Mouse (Mus musculus): ENCODE measurements around the gene Idua. TPM values are rescaled to one million over a fixed set of nuclear protein-coding genes. Genes with fewer than 3 reads are reported as not detected.
"Not testable (repeated sequence)": the region's sequence is repeated elsewhere in the genome, so short reads cannot be mapped to it uniquely, and the experiment has no call there.

The Idua gene
- polyA plus RNA-seq (2021), result 10.4 TPM

DNA sequence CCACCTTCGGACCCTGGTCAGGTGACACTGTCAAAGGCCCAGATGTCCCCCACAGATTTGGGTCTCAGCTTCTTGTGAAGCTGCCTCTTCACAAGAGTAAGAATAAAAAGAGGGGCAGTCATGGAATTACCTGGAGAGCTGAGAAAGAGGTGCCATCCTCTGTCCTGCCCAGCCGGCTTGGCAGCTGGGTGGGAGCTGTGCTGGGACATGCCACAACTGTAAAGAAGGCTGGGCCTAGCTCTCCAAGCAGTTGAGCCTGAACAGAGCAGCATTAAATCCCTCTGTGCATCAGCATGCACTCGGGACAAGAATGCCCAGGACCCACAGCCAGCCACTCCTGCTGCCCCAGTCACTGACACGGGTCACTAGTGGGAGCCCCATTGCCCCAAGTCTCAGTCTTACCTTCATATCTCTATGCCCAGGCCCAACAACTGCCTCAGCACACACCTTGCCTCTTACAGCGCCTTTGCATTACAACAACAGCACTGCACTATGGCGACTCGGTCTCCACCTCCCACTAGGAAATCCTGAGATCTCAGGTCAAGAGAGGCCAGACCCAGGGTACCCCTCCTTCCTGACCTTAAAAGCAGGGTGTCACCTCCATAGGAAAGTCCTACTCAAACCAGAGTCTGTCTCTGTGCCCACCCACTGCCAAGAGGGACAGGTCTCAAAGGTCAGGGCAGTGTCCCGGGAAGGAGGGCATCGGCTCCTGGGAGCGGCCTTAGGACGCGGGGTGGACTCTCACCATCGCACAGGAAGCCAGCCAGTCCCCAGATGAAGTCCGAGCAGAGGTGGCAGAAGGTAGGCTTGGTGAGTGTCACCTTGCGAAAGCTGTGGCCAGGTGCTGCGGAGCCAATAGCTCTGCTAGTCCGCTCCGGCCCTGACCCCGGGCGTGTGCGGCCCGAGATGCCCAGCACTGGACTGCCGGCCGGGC, at the start of gene Idua:
Idua (plus strand) TSS at position 634 of the 934 bp plus-strand sequence.
- TF ChIP-seq CTCF (IDR thresholded peaks at IDR 0.05), result no peak
- no peaks in the 10 kb centered on the region for H3K27me3 ChIP-seq
- in situ Hi-C loops (cut with MboI; ENCODE audit: low pct_unique_long_range_greater_than_20kb), result loop anchor here (25.0 kb wide), 1 partner anchor 748 kb away; the partner anchor contains the start of gene Rpl5
- ChIA-PET POLR2A (interaction anchor here (0.8 to 1.0 kb wide), 2 partner anchors 37 to 50 kb away, joined by 3 to 6 read pairs; no protein-coding TSS in a partner anchor), CTCF (interaction anchor here (0.9 to 3.2 kb wide), 6 partner anchors 8 to 67 kb away, joined by 3 to 14 read pairs (median 4); partner anchors contain the start of genes Dgkq and Fgfrl1)
- DNase-seq (ENCODE audit: low read depth, low spot score) (no peak), ATAC-seq (peak; percentile 49)

DNA sequence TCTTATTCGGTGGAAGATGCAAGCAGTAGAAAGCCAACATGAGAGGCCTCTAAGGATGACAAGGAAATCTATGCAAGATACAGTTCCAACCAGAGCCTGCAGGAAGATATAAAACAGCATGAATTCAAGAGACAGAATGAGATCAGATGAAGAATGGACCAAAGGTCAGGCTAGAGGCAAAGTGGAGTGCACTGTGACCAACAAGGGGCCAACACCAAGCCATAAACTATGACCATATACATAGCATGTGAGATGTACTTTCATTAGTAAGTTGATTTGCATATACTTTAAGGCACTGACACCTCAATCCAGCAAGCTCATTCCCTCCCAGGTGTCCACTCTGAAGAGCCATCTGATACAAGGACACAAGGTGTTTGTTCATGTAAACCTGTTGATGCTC, 49.7 kb upstream of the Idua start:
- no peak for DNase-seq (ENCODE audit: low read depth, low spot score)
- CTCF ChIA-PET, result interaction anchor here (1.7 kb wide), 1 partner anchor 10 kb away, joined by 4 read pairs; no protein-coding TSS in a partner anchor
- POLR2A ChIA-PET, result interaction anchor here (1.2 kb wide), 1 partner anchor 50 kb away, joined by 3 read pairs; the partner anchor contains the start of gene Idua
- no peaks in the 10 kb centered on the region for H3K27me3 ChIP-seq
- ATAC-seq, result no peak
- no peak for TF ChIP-seq CTCF (IDR thresholded peaks at IDR 0.05)
- in situ Hi-C loops (cut with MboI; ENCODE audit: low pct_unique_long_range_greater_than_20kb), result no loop called here

DNA sequence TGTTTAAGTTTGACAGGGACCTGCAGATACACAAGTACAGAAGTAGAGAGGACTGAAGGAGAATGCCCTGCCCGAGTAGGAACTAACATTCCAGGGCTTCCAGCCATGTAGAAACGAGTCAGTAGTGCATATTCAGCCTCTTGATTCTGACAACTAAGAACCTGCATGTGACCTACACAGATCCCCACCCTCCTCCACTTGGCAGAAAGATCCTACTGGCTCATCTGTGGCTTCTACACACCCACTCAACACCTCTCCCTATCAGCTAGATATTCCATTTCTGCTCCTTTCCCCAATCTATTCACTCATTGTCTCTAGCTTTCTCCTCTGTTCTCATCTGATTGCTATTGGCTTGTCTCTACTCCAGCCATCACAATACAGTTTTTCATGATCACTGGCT, 38.3 kb upstream of the Idua start:
- no peaks in the 10 kb centered on the region for H3K27me3 ChIP-seq
- DNase-seq (ENCODE audit: low read depth, low spot score) (no peak), ATAC-seq (no peak)
- no peak for TF ChIP-seq CTCF (IDR thresholded peaks at IDR 0.05)
- ChIA-PET POLR2A (no interaction called here), CTCF (no interaction called here)
- in situ Hi-C loops (cut with MboI; ENCODE audit: low pct_unique_long_range_greater_than_20kb), result no loop called here

DNA sequence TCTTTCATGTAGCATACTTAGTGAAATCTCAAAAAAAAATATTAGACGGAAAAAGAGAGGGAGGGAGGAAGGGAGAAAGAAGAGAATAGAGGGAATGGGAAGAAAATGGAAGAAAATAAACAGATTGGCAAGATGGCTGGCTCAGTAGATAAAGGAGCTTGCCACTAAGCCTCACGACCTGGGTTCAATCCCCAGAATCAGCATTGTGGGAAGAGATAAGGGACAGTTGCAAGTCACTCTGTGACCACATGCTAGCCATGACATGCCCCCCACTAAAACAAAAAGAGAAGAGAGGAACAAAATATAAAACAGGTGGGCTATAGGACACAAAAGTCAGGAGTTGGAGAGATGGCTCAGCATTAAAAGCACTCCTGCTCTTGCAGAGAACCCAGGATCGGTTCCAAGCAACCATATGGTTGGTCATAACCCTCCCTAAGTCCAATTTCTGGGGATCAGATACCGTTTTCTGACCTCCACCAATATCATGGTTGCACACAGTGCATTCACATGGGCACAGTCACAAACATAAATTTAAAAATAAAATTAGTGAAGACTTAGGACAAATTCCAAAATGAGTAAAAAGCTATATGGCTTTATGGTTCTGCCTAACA, 34.0 kb upstream of the Idua start:
- TF ChIP-seq CTCF (IDR thresholded peaks at IDR 0.05), result no peak
- CTCF ChIA-PET, result interaction anchor here (1.4 to 2.0 kb wide), 2 partner anchors 11 to 24 kb away, joined by 3 to 6 read pairs; no protein-coding TSS in a partner anchor

DNA sequence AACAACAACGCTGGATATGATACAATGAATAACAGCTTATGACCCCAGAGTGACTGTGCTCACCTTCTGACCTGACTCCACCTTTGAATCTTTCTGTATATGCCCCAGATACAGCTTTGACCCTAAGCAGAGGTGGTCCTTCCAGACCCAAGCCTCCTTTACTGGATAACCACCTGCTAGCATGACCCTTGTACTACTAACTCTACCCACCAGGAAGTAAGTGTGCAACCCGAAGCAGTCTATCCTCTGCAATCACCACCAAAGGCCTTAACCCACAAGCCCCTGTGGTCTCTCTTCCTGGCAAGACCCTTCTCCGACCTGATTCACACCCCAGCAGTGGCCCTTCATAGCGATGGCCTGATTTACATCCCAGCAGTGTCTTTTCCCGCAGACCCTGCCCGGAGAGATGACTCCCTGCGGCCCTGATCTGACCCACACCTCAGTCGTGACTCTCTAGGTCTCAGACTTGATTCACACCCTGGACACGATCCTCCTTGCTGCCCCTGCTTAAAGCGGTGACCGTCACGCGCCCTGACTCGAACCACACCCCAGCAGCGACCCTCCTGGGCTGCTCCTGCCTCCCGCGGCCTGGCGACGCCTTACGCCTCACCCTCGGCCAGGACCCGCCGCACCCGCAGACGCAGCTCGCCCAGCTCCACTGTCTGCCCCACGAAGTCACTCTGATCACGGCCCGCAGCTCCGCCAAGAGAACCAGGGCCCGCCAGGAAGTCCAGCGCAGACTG, 31.1 kb upstream of the Idua start:
- no peak for TF ChIP-seq CTCF (IDR thresholded peaks at IDR 0.05)
- DNase-seq (ENCODE audit: low read depth, low spot score) (no peak), ATAC-seq (peak; percentile 72)
- H3K27me3 ChIP-seq, result no peaks in the 10 kb centered on the region
- ChIA-PET CTCF (interaction anchor here (1.4 kb wide), 2 partner anchors 10 to 41 kb away, joined by 3 to 5 read pairs; no protein-coding TSS in a partner anchor), POLR2A (interaction anchor here (0.7 to 1.1 kb wide), 3 partner anchors 28 to 87 kb away, joined by 3 read pairs; partner anchors contain the start of gene Dgkq)
- in situ Hi-C loops (cut with MboI; ENCODE audit: low pct_unique_long_range_greater_than_20kb), result no loop called here

More for the DNA sequence above, 34.0 kb upstream of the Idua start:
- no peak for ATAC-seq
- no peak for DNase-seq (ENCODE audit: low read depth, low spot score)
- H3K27me3 ChIP-seq, result no peaks in the 10 kb centered on the region
- POLR2A ChIA-PET, result no interaction called here
- in situ Hi-C loops (cut with MboI; ENCODE audit: low pct_unique_long_range_greater_than_20kb), result no loop called here

DNA sequence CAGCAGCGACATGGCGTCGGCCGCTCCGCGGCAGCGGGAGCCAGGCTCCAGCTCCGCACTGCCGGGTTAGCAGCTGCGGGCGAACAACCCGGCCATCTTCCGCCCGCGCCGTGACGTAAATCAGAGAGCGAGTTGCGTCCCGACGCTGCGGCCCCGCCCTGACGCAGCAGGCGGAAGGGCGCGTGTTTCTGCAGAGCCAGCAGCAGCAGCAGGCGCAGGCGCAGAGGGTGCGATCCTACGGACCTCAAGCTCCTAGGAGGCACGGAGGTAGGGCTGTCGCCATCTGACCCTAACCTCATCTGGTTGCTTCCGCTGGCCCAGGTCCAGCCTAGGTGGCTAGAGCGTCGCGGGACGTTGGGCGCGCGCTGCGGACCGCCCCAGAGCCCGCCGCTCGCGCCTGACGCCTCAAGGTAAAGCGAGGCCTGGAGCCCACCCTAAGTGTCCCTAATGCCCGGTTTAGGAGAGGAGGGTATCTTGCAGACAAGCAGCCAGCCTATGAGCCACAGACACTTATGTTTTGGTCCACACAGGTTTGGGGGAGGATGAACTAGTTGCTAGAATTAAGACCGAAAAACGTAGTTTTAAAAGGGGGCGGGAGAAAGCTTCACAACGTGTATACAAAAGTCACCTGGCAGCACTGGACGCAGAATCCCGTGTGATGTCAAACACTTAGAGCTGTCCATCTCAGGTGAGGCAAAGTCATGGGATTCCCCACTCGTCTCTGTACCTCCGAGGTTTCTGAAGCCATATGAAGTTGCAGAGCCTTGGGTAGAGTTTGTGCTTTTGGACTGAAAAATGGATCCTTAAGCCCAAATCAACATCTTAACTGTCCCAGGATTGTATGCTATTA, 30.3 kb upstream of the Idua start, which contains the start of the genes Gak and Tmem175:
Gak (minus strand) TSS at position 122 of the 850 bp plus-strand sequence.
Tmem175 (plus strand) TSS at position 137 of the 850 bp plus-strand sequence.
- DNase-seq (ENCODE audit: low read depth, low spot score) (peak; percentile 59), ATAC-seq (peak; percentile 94)
- POLR2A ChIA-PET, result interaction anchor here (0.8 to 1.2 kb wide), 3 partner anchors 12 to 40 kb away, joined by 3 to 9 read pairs (median 3); partner anchors contain the start of gene Dgkq
- H3K27me3 ChIP-seq, result no peaks in the 10 kb centered on the region
- CTCF ChIA-PET, result interaction anchor here (1.0 to 1.6 kb wide), 4 partner anchors 8 to 42 kb away, joined by 3 to 5 read pairs (median 3); no protein-coding TSS in a partner anchor
- no peak for TF ChIP-seq CTCF (IDR thresholded peaks at IDR 0.05)
- in situ Hi-C loops (cut with MboI; ENCODE audit: low pct_unique_long_range_greater_than_20kb), result no loop called here

DNA sequence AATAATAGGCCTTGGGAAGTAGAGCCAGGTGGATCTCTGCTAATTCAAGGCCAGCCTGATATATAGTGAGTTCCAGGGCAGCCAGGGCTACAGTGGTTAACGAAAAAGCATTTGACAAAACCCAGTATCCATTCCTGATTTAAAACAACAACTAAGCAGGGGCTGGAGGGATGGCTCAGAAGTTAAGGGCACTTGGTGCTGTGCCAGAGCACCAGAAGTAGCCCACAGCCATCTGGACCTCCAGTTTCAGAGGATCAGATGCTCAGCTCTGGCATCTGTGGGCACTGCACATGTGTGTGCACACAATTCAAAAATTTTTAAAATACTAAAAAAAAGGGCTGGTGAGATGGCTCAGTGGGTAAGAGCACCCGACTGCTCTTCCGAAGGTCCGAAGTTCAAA, 26.5 kb upstream of the Idua start:
- ChIA-PET POLR2A (no interaction called here), CTCF (no interaction called here)
- in situ Hi-C loops (cut with MboI; ENCODE audit: low pct_unique_long_range_greater_than_20kb), result no loop called here
- no peak for ATAC-seq
- no peak for DNase-seq (ENCODE audit: low read depth, low spot score)
- H3K27me3 ChIP-seq, result no peaks in the 10 kb centered on the region
- TF ChIP-seq CTCF (IDR thresholded peaks at IDR 0.05), result no peak

DNA sequence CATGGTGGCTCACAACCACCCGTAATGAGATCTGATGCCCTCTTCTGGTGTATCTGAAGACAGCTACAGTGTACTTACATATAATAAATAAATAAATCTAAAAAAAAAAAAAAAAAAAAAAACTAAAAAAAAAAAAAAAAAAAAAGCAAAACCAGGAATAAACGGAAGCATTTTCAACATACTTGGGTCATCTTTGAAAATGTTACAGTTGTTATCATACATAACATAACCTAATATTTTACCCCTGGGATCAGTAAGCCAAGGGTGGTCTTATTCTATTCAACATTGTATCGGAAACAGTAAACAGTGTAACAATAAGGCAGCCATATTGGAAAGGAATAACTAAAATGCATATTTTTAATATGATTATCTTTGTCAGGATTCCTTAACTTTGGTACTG, 26.0 kb upstream of the Idua start:
- in situ Hi-C loops (cut with MboI; ENCODE audit: low pct_unique_long_range_greater_than_20kb); H3K27me3 ChIP-seq; ATAC-seq; CTCF ChIA-PET; DNase-seq (ENCODE audit: low read depth, low spot score); POLR2A ChIA-PET: not testable (repeated sequence)

DNA sequence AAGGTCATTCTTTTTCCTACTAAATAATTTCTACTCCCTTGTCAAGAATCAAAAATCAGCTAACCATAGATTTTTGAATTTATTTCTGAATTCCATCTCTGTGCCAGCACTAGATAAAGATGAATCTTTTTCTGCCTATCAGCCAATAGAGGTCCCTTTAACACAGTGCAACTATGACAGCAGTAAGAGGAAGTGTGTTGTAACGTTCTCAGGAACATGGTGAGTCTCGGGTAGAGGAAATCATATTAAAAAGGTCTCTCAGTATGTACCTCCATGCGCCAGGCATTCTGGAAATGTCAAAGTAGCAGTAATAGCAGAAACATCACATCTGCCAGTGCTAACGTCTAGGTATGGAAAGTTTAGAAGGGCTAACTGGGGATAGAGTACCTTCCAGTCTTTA, 24.0 kb upstream of the Idua start:
- no peaks in the 10 kb centered on the region for H3K27me3 ChIP-seq
- no peak for TF ChIP-seq CTCF (IDR thresholded peaks at IDR 0.05)
- ChIA-PET POLR2A (no interaction called here), CTCF (interaction anchor here (1.8 kb wide), 1 partner anchor 16 kb away, joined by 6 read pairs; no protein-coding TSS in a partner anchor)
- ATAC-seq (no peak), DNase-seq (ENCODE audit: low read depth, low spot score) (no peak)
- in situ Hi-C loops (cut with MboI; ENCODE audit: low pct_unique_long_range_greater_than_20kb), result no loop called here

All from Patski (cell line).